Comparison of ENCODE assay signal across 35 mouse cellular contexts in genomic region chr7:113022516-113022915, GRCm38 (mm10).
"Had no signal": no experiment of that assay in that cellular context is flagged by ENCODE, and none has a peak within 500 bp of the region (broad histone marks: within the 10 kb centered on the region; RNA-seq: fewer than 3 reads in every experiment).

No protein-coding gene starts in this region.

- H3K9me3 ChIP-seq: heart, embryonic 10.5 days; heart, embryonic 12.5 days; heart, embryonic 13.5 days; heart, embryonic 15.5 days; hindbrain, embryonic 10.5 days; hindbrain, embryonic 12.5 days; hindbrain, embryonic 13.5 days; hindbrain, embryonic 15.5 days; intestine, embryonic 15.5 days; kidney, embryonic 15.5 days had no signal

- H3K9ac ChIP-seq: heart, embryonic 12.5 days; heart, embryonic 13.5 days; heart, embryonic 15.5 days; hindbrain, embryonic 12.5 days; hindbrain, embryonic 13.5 days; hindbrain, embryonic 14.5 days; hindbrain, embryonic 15.5 days; intestine, embryonic 15.5 days; kidney, embryonic 15.5 days had no signal

- DNase-seq: heart, postnatal 10 days; heart, postnatal 14 days; heart, postnatal 36 days; heart, postnatal 4 days; kidney, adult 11 months; kidney, adult 18-20 months; kidney, adult 2 months; kidney, adult 8-10 months; kidney, adult 9 months; kidney, postnatal 10 days; kidney, postnatal 14 days; kidney, postnatal 25 days; kidney, postnatal 36 days; kidney, postnatal 4 days; layer of hippocampus, adult 9-11 months; layer of hippocampus, postnatal 36 days had no signal

- H3K4me2 ChIP-seq: heart, embryonic 11.5 days; heart, embryonic 12.5 days; heart, embryonic 13.5 days; heart, embryonic 15.5 days; hindbrain, embryonic 12.5 days; hindbrain, embryonic 13.5 days; hindbrain, embryonic 14.5 days; hindbrain, embryonic 15.5 days; intestine, embryonic 15.5 days; kidney, embryonic 15.5 days had no signal

- H3K27ac ChIP-seq: heart, embryonic 10.5 days; heart, embryonic 13.5 days; heart, embryonic 15.5 days; hindbrain, embryonic 10.5 days; hindbrain, embryonic 12.5 days; hindbrain, embryonic 13.5 days; hindbrain, embryonic 14.5 days; hindbrain, embryonic 15.5 days; intestine, embryonic 15.5 days; kidney, embryonic 15.5 days; kidney, postnatal 0 days; layer of hippocampus, adult 2 months; left cerebral cortex, adult 2 months had no signal

- ATAC-seq: hindbrain, embryonic 16.5 days; inflammation-experienced regulatory T-cells, adult 6 months; intestine, embryonic 15.5 days; intestine, embryonic 16.5 days; intestine, postnatal 0 days had no signal

- H3K36me3 ChIP-seq: heart, embryonic 10.5 days; heart, embryonic 12.5 days; heart, embryonic 13.5 days; heart, embryonic 15.5 days; hindbrain, embryonic 10.5 days; hindbrain, embryonic 12.5 days; hindbrain, embryonic 13.5 days; hindbrain, embryonic 15.5 days; intestine, embryonic 15.5 days; kidney, embryonic 15.5 days had no signal

- H3K4me1 ChIP-seq: hindbrain, embryonic 12.5 days; hindbrain, embryonic 13.5 days; hindbrain, embryonic 15.5 days; intestine, embryonic 15.5 days had no signal

- H3K4me3 ChIP-seq: heart, embryonic 10.5 days; heart, embryonic 12.5 days; heart, embryonic 13.5 days; heart, embryonic 15.5 days; hindbrain, embryonic 10.5 days; hindbrain, embryonic 12.5 days; hindbrain, embryonic 13.5 days; hindbrain, embryonic 15.5 days; intestine, embryonic 15.5 days; kidney, embryonic 15.5 days; layer of hippocampus, adult 2 months; left cerebral cortex, adult 2 months had no signal

- H3K27me3 ChIP-seq: heart, embryonic 12.5 days; heart, embryonic 13.5 days; heart, embryonic 15.5 days; hindbrain, embryonic 12.5 days; hindbrain, embryonic 13.5 days; hindbrain, embryonic 15.5 days; intestine, embryonic 15.5 days; kidney, embryonic 15.5 days had no signal
